Mouse (Mus musculus): ENCODE results near the gene Btbd9. TPM values are rescaled to one million over a fixed set of nuclear protein-coding genes. Genes with fewer than 3 reads are reported as not detected.

The Btbd9 gene
- polyA plus RNA-seq, 1 experiment from 2014 or later, result 59.7 TPM

GRCm38 (mm10) chr17:30498779-30499178 lies 77.5 kb downstream of the Btbd9 start:
- no peaks in the 10 kb centered on the region for H3K27me3 ChIP-seq (ENCODE audit: control insufficient read depth, insufficient read depth, low read length)
- H3K4me1 ChIP-seq (ENCODE audit: control insufficient read depth, insufficient read depth, low read length), result peaks cover 6% of the 10 kb centered on the region
- H3K9ac ChIP-seq (ENCODE audit: low read length), result no peak overlapping the region
- no peak overlapping the region for H3K27ac ChIP-seq (ENCODE audit: low read depth, low read length)
- no peak for DNase-seq (ENCODE audit: low spot score, missing footprints)
- H3K36me3 ChIP-seq (ENCODE audit: control insufficient read depth, insufficient read depth, low read length), result no peaks in the 10 kb centered on the region
- H3K4me2 ChIP-seq, result no peak overlapping the region
- no peak for ATAC-seq (ENCODE audit: low FRiP score)
- no peak overlapping the region for H3K4me3 ChIP-seq (ENCODE audit: low read depth, low read length)
- 88% methylated on average over 5 of the region's 5 CpGs for WGBS
- H3K9me3 ChIP-seq (ENCODE audit: control insufficient read depth, low read length), result no peaks in the 10 kb centered on the region

DNA sequence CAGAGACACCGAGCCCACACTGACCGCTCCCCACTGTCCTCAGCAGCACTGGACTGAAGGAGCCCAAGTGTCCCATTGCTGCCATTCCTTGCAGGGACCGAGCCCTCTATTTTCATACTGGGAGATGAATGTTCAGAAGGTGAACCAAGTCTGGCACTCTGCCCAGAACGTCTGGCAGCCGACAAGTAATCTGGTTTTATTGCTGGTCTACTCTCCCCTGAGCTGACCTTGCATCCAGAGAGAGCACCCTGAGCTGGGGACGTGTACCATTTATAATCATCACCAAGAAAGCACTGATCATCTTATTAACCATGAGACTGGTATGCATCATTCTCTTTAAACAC lies 77.9 kb downstream of the Btbd9 start:
- Histone ChIP-seq H3K4me2 (no peak overlapping the region), H3K9ac (ENCODE audit: low read length) (no peak overlapping the region), H3K9me3 (ENCODE audit: control insufficient read depth, low read length) (no peaks in the 10 kb centered on the region), H3K36me3 (ENCODE audit: control insufficient read depth, insufficient read depth, low read length) (no peaks in the 10 kb centered on the region), H3K27me3 (ENCODE audit: control insufficient read depth, insufficient read depth, low read length) (no peaks in the 10 kb centered on the region), H3K27ac (ENCODE audit: low read depth, low read length) (no peak overlapping the region), H3K4me1 (ENCODE audit: control insufficient read depth, insufficient read depth, low read length) (peaks cover 6% of the 10 kb centered on the region), H3K4me3 (ENCODE audit: low read depth, low read length) (no peak overlapping the region)
- DNase-seq (ENCODE audit: low spot score, missing footprints), result no peak
- 84% methylated on average over 6 of the region's 6 CpGs for WGBS
- no peak for ATAC-seq (ENCODE audit: low FRiP score)

DNA sequence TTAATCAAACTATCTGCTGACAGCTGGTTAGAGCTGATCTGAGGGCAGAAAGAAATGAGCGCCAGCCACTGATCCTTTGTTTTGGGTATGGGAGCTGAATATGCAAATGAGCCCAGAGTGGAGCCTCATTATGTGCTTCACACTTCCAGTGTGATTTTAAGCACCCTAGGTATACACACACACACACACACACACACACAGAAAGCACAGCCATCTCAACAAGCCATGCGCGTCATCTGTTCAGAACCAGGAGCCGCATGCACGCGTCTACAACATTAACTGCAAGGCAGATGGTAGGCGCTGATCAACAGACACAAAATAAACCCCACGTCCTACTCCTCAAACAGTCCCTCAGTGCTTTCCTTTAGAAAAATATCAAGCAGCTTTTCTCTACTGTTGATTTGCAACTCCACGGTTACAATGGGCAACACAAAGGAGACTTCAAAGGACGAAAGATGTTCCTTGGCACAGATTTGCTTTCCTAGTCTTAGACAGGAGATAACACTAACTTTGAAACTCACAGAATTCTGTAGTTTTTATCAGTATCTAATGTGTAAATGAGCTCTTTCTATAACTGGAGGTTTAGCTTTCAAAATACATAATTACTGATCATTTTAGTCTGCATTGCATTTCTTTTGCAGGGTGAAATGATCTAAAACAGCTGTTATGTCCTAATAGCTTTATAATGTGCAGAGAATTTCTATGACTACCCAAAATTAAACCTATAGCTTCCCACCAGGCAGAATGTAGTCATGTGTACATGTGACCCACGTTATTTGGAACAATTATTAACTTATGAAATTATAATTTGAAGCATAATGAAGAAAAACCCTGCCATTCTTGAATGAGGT lies 78.5 kb downstream of the Btbd9 start:
- Histone ChIP-seq H3K36me3 (ENCODE audit: control insufficient read depth, insufficient read depth, low read length) (no peaks in the 10 kb centered on the region), H3K9me3 (ENCODE audit: control insufficient read depth, low read length) (no peaks in the 10 kb centered on the region)
- 51% methylated on average over 11 of the region's 11 CpGs for WGBS

GRCm38 (mm10) chr17:30495567-30495966 lies 80.7 kb downstream of the Btbd9 start:
- H3K36me3 ChIP-seq (ENCODE audit: control insufficient read depth, insufficient read depth, low read length), result no peaks in the 10 kb centered on the region
- H3K9me3 ChIP-seq (ENCODE audit: control insufficient read depth, low read length), result no peaks in the 10 kb centered on the region
- H3K9ac ChIP-seq (ENCODE audit: low read length), result no peak overlapping the region
- ATAC-seq (ENCODE audit: low FRiP score) (no peak), DNase-seq (ENCODE audit: low spot score, missing footprints) (no peak)
- H3K27ac ChIP-seq (ENCODE audit: low read depth, low read length), result no peak overlapping the region
- H3K4me1 ChIP-seq (ENCODE audit: control insufficient read depth, insufficient read depth, low read length), result peaks cover 6% of the 10 kb centered on the region
- no peak overlapping the region for H3K4me3 ChIP-seq (ENCODE audit: low read depth, low read length)
- no peak overlapping the region for H3K4me2 ChIP-seq
- 89% methylated on average over 2 of the region's 2 CpGs for WGBS
- H3K27me3 ChIP-seq (ENCODE audit: control insufficient read depth, insufficient read depth, low read length), result no peaks in the 10 kb centered on the region

More for the DNA sequence above, 78.5 kb downstream of the Btbd9 start:
- DNase-seq (ENCODE audit: low spot score, missing footprints), result peak; percentile 86
- peaks cover 6% of the 10 kb centered on the region for H3K4me1 ChIP-seq (ENCODE audit: control insufficient read depth, insufficient read depth, low read length)
- no peak overlapping the region for H3K4me3 ChIP-seq (ENCODE audit: low read depth, low read length)
- H3K27me3 ChIP-seq (ENCODE audit: control insufficient read depth, insufficient read depth, low read length), result no peaks in the 10 kb centered on the region
- no peak overlapping the region for H3K4me2 ChIP-seq
- ATAC-seq (ENCODE audit: low FRiP score), result peak; percentile 72
- H3K27ac ChIP-seq (ENCODE audit: low read depth, low read length), result peak overlapping the region; percentile 57
- no peak overlapping the region for H3K9ac ChIP-seq (ENCODE audit: low read length)

DNA sequence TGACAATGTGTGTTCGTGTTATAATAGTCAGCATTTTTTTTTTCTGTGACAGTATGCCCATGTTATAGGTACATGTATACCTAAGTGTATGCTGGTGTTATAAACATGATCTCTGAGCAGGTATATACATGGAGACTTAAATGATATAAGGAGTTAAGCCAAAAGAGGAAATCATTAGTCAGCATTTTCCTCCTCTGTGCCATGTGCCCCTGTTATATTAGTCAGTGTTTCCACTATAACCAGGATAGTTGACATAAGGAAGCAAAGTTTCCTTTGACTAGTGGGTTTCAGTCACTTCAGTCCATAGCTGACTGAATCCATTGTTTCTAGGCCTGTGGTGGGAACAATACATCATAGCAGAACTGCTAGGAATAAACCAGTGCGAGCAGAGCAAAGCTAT lies 81.1 kb downstream of the Btbd9 start:
- 81% methylated on average over 2 of the region's 2 CpGs for WGBS
- Histone ChIP-seq H3K27ac (ENCODE audit: low read depth, low read length) (no peak overlapping the region), H3K4me1 (ENCODE audit: control insufficient read depth, insufficient read depth, low read length) (peaks cover 6% of the 10 kb centered on the region), H3K9me3 (ENCODE audit: control insufficient read depth, low read length) (no peaks in the 10 kb centered on the region), H3K4me2 (no peak overlapping the region), H3K36me3 (ENCODE audit: control insufficient read depth, insufficient read depth, low read length) (no peaks in the 10 kb centered on the region), H3K4me3 (ENCODE audit: low read depth, low read length) (no peak overlapping the region), H3K27me3 (ENCODE audit: control insufficient read depth, insufficient read depth, low read length) (no peaks in the 10 kb centered on the region), H3K9ac (ENCODE audit: low read length) (no peak overlapping the region)
- DNase-seq (ENCODE audit: low spot score, missing footprints) (no peak), ATAC-seq (ENCODE audit: low FRiP score) (no peak)

- WGBS, result 90% methylated on average over 6 of the region's 6 CpGs
- no peak for DNase-seq (ENCODE audit: low spot score, missing footprints)
- H3K4me3 ChIP-seq (ENCODE audit: low read depth, low read length), result no peak overlapping the region
- H3K27ac ChIP-seq (ENCODE audit: low read depth, low read length), result no peak overlapping the region
- no peaks in the 10 kb centered on the region for H3K36me3 ChIP-seq (ENCODE audit: control insufficient read depth, insufficient read depth, low read length)
- H3K4me2 ChIP-seq, result no peak overlapping the region
- no peak overlapping the region for H3K9ac ChIP-seq (ENCODE audit: low read length)
- no peak for ATAC-seq (ENCODE audit: low FRiP score)
- H3K9me3 ChIP-seq (ENCODE audit: control insufficient read depth, low read length), result no peaks in the 10 kb centered on the region
- no peaks in the 10 kb centered on the region for H3K27me3 ChIP-seq (ENCODE audit: control insufficient read depth, insufficient read depth, low read length)
- H3K4me1 ChIP-seq (ENCODE audit: control insufficient read depth, insufficient read depth, low read length), result peaks cover 9% of the 10 kb centered on the region
Measured at GRCm38 (mm10) chr17:30493481-30493880, 82.8 kb downstream of the Btbd9 start.

DNA sequence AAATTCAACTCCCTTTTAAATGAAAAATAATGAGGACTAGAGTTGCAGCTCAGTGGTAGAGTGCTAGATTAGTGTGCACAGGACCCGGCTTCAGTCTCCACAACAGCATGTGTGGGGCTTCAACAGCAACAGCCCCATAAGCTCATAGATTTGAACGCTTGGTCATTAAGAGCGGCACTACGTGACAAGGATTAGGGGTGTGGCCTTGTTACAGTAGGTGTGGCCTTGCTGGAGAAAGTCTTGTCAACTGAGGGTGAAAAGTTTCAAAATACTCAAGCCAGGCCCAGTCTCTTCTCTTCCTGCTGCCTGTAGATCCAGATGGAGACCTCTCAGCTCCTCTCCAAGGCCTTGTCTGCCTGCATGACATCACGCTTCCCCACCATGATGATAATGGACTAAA lies 84.1 kb downstream of the Btbd9 start:
- no peak overlapping the region for H3K27ac ChIP-seq (ENCODE audit: low read depth, low read length)
- no peak overlapping the region for H3K4me2 ChIP-seq
- no peaks in the 10 kb centered on the region for H3K36me3 ChIP-seq (ENCODE audit: control insufficient read depth, insufficient read depth, low read length)
- no peaks in the 10 kb centered on the region for H3K27me3 ChIP-seq (ENCODE audit: control insufficient read depth, insufficient read depth, low read length)
- H3K4me3 ChIP-seq (ENCODE audit: low read depth, low read length), result no peak overlapping the region
- no peaks in the 10 kb centered on the region for H3K9me3 ChIP-seq (ENCODE audit: control insufficient read depth, low read length)
- H3K9ac ChIP-seq (ENCODE audit: low read length), result no peak overlapping the region
- DNase-seq (ENCODE audit: low spot score, missing footprints), result no peak
- 97% methylated on average over 5 of the region's 5 CpGs for WGBS
- ATAC-seq (ENCODE audit: low FRiP score), result no peak
- H3K4me1 ChIP-seq (ENCODE audit: control insufficient read depth, insufficient read depth, low read length), result peaks cover 3% of the 10 kb centered on the region; the same call in 1 of the 2 replicates

DNA sequence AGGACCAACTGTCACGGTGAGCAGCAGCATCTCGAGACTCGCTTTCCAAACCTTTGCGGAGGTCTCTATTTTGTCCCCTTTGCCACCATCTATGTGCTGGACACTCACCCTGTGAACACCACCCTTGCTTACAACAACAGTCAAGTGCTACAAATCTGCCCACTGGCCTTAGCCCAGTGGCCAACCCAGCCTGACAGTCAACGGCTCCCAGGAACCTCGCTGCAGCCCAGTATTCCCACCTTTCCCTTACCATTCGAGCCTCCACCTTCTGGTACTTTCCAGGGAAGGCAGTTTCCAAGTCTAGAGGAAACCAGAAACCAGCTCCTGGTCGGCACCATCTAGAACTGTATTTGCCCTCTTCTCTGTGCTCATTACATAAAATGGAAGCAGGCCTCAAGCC lies 84.7 kb downstream of the Btbd9 start:
- Histone ChIP-seq H3K4me2 (no peak overlapping the region), H3K4me1 (ENCODE audit: control insufficient read depth, insufficient read depth, low read length) (peaks cover 3% of the 10 kb centered on the region; the same call in 1 of the 2 replicates), H3K9me3 (ENCODE audit: control insufficient read depth, low read length) (no peaks in the 10 kb centered on the region), H3K36me3 (ENCODE audit: control insufficient read depth, insufficient read depth, low read length) (no peaks in the 10 kb centered on the region), H3K4me3 (ENCODE audit: low read depth, low read length) (no peak overlapping the region), H3K9ac (ENCODE audit: low read length) (no peak overlapping the region), H3K27ac (ENCODE audit: low read depth, low read length) (no peak overlapping the region), H3K27me3 (ENCODE audit: control insufficient read depth, insufficient read depth, low read length) (no peaks in the 10 kb centered on the region)
- DNase-seq (ENCODE audit: low spot score, missing footprints), result no peak
- 95% methylated on average over 8 of the region's 8 CpGs for WGBS
- ATAC-seq (ENCODE audit: low FRiP score), result no peak

- H3K4me2 ChIP-seq, result no peak overlapping the region
- no peaks in the 10 kb centered on the region for H3K36me3 ChIP-seq (ENCODE audit: control insufficient read depth, insufficient read depth, low read length)
- DNase-seq (ENCODE audit: low spot score, missing footprints) (peak; percentile 80), ATAC-seq (ENCODE audit: low FRiP score) (no peak)
- WGBS, result 75% methylated on average over 7 of the region's 7 CpGs
- no peaks in the 10 kb centered on the region for H3K9me3 ChIP-seq (ENCODE audit: control insufficient read depth, low read length)
- no peaks in the 10 kb centered on the region for H3K27me3 ChIP-seq (ENCODE audit: control insufficient read depth, insufficient read depth, low read length)
- no peak overlapping the region for H3K4me3 ChIP-seq (ENCODE audit: low read depth, low read length)
- H3K9ac ChIP-seq (ENCODE audit: low read length), result no peak overlapping the region
- peaks cover 3% of the 10 kb centered on the region; the same call in 1 of the 2 replicates for H3K4me1 ChIP-seq (ENCODE audit: control insufficient read depth, insufficient read depth, low read length)
- H3K27ac ChIP-seq (ENCODE audit: low read depth, low read length), result no peak overlapping the region
Measured at GRCm38 (mm10) chr17:30490601-30491000, 85.7 kb downstream of the Btbd9 start.

Data from midbrain, embryonic 11.5 days (tissue).